9 mouse cellular contexts compared by ENCODE assay signal in genomic region chr2:170469616-170470308, GRCm38 (mm10). TPM values are rescaled to one million over a fixed set of nuclear protein-coding genes. Genes with fewer than 3 reads are reported as not detected.
DNase-seq lines count a peak whose midpoint lies in the region; ATAC-seq and TF ChIP-seq lines count a peak whose summit lies in the region.
"Had no signal": no experiment of that assay in that cellular context is flagged by ENCODE, and none has a peak within 500 bp of the region (broad histone marks: within the 10 kb centered on the region; RNA-seq: fewer than 3 reads in every experiment).

No protein-coding gene starts in this region.

- WGBS in forebrain, postnatal 0 days: 8% methylated on average over 10 of the region's 10 CpGs
- 10% methylated on average over 10 of the region's 10 CpGs for WGBS in lung, embryonic 16.5 days

- H3K27ac ChIP-seq in forebrain, postnatal 0 days (ENCODE audit: low read depth, low read length): no peak overlapping the region
- H3K27ac ChIP-seq in lung, embryonic 16.5 days (ENCODE audit: low read length): no peak overlapping the region
- H3K27ac ChIP-seq: embryonic facial prominence, embryonic 15.5 days had no signal

- H3K27me3 ChIP-seq in forebrain, postnatal 0 days (ENCODE audit: insufficient read depth, low read length): no peaks in the 10 kb centered on the region
- no peaks in the 10 kb centered on the region; the same call in 1 of the 2 replicates for H3K27me3 ChIP-seq in lung, embryonic 16.5 days (ENCODE audit: control insufficient read depth, insufficient read depth, low read depth, low read length)

- no peak overlapping the region for H3K9ac ChIP-seq in forebrain, postnatal 0 days
- no peak overlapping the region for H3K9ac ChIP-seq in lung, embryonic 16.5 days (ENCODE audit: low read length)
- H3K9ac ChIP-seq: embryonic facial prominence, embryonic 15.5 days had no signal

- no peak for TF ChIP-seq CTCF in forebrain, postnatal 0 days (IDR thresholded peaks at IDR 0.05; ENCODE audit: low read depth)

- no peak overlapping the region for H3K4me3 ChIP-seq in forebrain, postnatal 0 days (ENCODE audit: low read depth, low read length)
- H3K4me3 ChIP-seq in lung, embryonic 16.5 days (ENCODE audit: low read length): no peak overlapping the region
- H3K4me3 ChIP-seq: embryonic facial prominence, embryonic 15.5 days had no signal

- no peaks in the 10 kb centered on the region for H3K9me3 ChIP-seq in forebrain, postnatal 0 days (ENCODE audit: low read length)
- H3K9me3 ChIP-seq in lung, embryonic 16.5 days (ENCODE audit: control insufficient read depth, low read length): 0 out of 2 replicates have a peak, but pooled peaks cover 2% of the 10 kb centered on the region
- H3K9me3 ChIP-seq: embryonic facial prominence, embryonic 15.5 days had no signal

- peak overlapping the region; percentile 15; the same call in 1 of the 2 replicates for H3K4me2 ChIP-seq in forebrain, postnatal 0 days (ENCODE audit: low read depth)
- no peak overlapping the region for H3K4me2 ChIP-seq in lung, embryonic 16.5 days (ENCODE audit: low read depth, low read length)
- H3K4me2 ChIP-seq: embryonic facial prominence, embryonic 15.5 days had no signal

- H3K4me1 ChIP-seq in forebrain, postnatal 0 days (ENCODE audit: insufficient read depth): no peaks in the 10 kb centered on the region; the same call in 1 of the 2 replicates
- no peaks in the 10 kb centered on the region; the same call in 1 of the 2 replicates for H3K4me1 ChIP-seq in lung, embryonic 16.5 days (replicated peaks; ENCODE audit: control insufficient read depth, insufficient read depth, low read length)
- H3K4me1 ChIP-seq: embryonic facial prominence, embryonic 15.5 days had no signal

- H3K36me3 ChIP-seq in forebrain, postnatal 0 days (ENCODE audit: insufficient read depth): no peaks in the 10 kb centered on the region
- no peaks in the 10 kb centered on the region for H3K36me3 ChIP-seq in lung, embryonic 16.5 days (ENCODE audit: control insufficient read depth, insufficient read depth, low read length)
- H3K36me3 ChIP-seq: embryonic facial prominence, embryonic 15.5 days had no signal

- peak; percentile 66 for ATAC-seq in forebrain, postnatal 0 days
- peak; percentile 64 for ATAC-seq in lung, embryonic 16.5 days (ENCODE audit: low read depth)

- DNase-seq in ovary, adult 18-20 months (ENCODE audit: low spot score): peak; percentile 33
- no peak for DNase-seq in ovary, postnatal 10 days (ENCODE audit: low spot score)
- peak; percentile 80 for DNase-seq in adrenal gland, postnatal 25 days
- peak; percentile 51 for DNase-seq in forebrain, postnatal 0 days
- DNase-seq in kidney, adult 9 months: peak; percentile 95
- peak; percentile 50 for DNase-seq in urinary bladder, postnatal 36 days (ENCODE audit: low spot score in 2 of 2)
- no peak for DNase-seq in thymus, adult 18-20 months

RNA-seq across cellular contexts. Expression of gene Pfdn4, which starts 26.5 kb away (rescaled TPM):
- total RNA-seq in adrenal gland, postnatal 25 days (2021): 23.3 and 23.9 TPM in 2 replicates
- total RNA-seq in forebrain, postnatal 0 days (2014; rRNA removed): 154 and 194 TPM in 2 replicates
- polyA plus RNA-seq in forebrain, postnatal 0 days (2015; fragmentation: Nextera tagmentation; extraction: Ambion mirVana): 145 and 191 TPM in 2 replicates
- polyA plus RNA-seq in lung, embryonic 16.5 days (2015; fragmentation: Nextera tagmentation; extraction: Ambion mirVana): 69.2 and 77.2 TPM in 2 replicates

RNA-seq across cellular contexts. Expression of gene Cyp24a1, which starts 27.2 kb away (rescaled TPM):
- total RNA-seq in adrenal gland, postnatal 25 days (2021): not detected in 2 replicates
- not detected in 2 replicates for total RNA-seq in forebrain, postnatal 0 days (2014; rRNA removed)
- 0.04 TPM in 1 of 2 replicates, not detected in the other for polyA plus RNA-seq in forebrain, postnatal 0 days (2015; fragmentation: Nextera tagmentation; extraction: Ambion mirVana)
- not detected in 2 replicates for polyA plus RNA-seq in lung, embryonic 16.5 days (2015; fragmentation: Nextera tagmentation; extraction: Ambion mirVana)

RNA-seq across cellular contexts. Expression of gene Bcas1, which starts 42.1 kb away (rescaled TPM):
- total RNA-seq in adrenal gland, postnatal 25 days (2021): 0.33 TPM in 1 of 2 replicates, not detected in the other
- total RNA-seq in forebrain, postnatal 0 days (2014; rRNA removed): 3.5 and 5.2 TPM in 2 replicates
- 4.0 and 4.2 TPM in 2 replicates for polyA plus RNA-seq in forebrain, postnatal 0 days (2015; fragmentation: Nextera tagmentation; extraction: Ambion mirVana)
- polyA plus RNA-seq in lung, embryonic 16.5 days (2015; fragmentation: Nextera tagmentation; extraction: Ambion mirVana): 3.7 and 5.4 TPM in 2 replicates

Comparison
In these comparisons a context has a peak if more than half of its experiments do, and no peak if none do; other contexts are left out.
1. DNase-seq: peak in ovary, adult 18-20 months (single experiment), adrenal gland, postnatal 25 days (single experiment), forebrain, postnatal 0 days (single experiment), kidney, adult 9 months (single experiment) and urinary bladder, postnatal 36 days (2 of 2); none in ovary, postnatal 10 days (single experiment) and thymus, adult 18-20 months (0 of 2).